Mouse (Mus musculus): ENCODE data around the gene Lrrc9.

DNA sequence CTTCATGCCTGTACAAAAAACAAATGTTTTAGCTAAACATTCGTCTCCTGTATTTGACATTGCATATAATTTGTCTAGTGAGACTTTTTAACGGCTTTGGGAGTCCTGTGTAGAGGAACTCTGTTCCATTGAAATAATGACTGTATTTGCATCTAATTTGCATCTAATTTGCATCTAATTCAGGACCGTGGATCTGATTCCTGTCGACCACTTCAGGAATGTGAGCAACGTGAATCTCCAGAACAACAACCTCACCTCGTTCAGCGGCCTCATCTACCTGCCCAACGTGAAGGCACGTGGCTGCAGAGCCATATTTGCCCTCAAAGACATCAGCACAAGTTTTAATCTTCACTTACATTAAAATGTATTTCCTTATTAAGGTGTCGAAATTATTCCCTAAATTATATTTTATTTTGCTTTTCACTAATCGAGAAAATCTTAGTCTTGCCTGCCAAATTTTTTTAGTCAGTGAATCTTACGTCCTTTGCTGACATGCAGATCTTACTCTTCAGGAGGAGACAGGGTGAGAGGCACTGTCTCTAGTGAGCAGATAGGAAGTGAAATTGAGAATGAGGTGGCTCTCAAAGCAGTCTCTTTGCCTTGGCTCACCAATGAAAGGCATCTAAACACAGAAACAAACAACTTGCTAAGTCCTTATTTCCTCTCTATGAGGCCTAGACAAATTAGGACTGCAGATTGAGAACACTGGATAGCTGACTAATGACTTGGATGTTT lies 55.4 kb downstream of the Lrrc9 start:
- TF ChIP-seq CTCF (IDR thresholded peaks at IDR 0.05; ENCODE audit: borderline replicate concordance, insufficient read depth, low read depth, low read length): no peak
- TF ChIP-seq POLR2A (IDR thresholded peaks at IDR 0.05; ENCODE audit: borderline replicate concordance, insufficient read depth, low read length): no peak

Data from cerebellum, adult 2 months (tissue).